Mouse (Mus musculus) E14TG2a.4 (cell line): ENCODE measurements around the gene Scfd2.

ENCODE experiments used
- CTCF ChIP-seq: conservative IDR thresholded peaks from 2 replicates; pipeline ENCODE4 v1.5.1; 2014; ENCODE audit warnings: low read length
- NANOG ChIP-seq: IDR thresholded peaks from 2 replicates; pipeline ENCODE4 v1.6.1; 2014; ENCODE audit warnings: borderline replicate concordance, low read length, mixed read lengths

DNA sequence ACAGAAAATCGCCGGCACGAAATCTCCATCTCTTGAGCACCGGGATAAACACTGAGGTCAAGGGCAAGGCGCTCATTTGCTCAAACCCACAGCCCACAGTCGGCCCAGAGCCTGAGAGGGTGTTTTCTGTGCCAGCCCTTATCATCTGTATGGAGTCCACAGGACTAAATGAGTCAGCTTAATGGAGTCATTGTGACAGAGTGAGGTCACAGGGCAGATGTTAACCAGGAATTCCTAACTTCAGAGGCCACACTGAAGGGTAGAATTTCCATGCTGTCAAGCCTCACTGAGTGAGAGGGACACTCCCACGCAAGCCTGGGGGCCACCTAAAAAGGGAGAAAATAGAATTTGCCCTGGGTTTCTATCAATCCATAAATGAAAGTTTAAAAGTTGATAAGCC lies 371.7 kb downstream of the Scfd2 start:
- TF ChIP-seq CTCF, result no peak
- TF ChIP-seq NANOG, result no peak
